Mouse (Mus musculus) embryo, embryonic 11 days (tissue): Measurements from ENCODE around the gene Zfp651.

Experiments
- DNase-seq: peaks from one replicate; pipeline ENCODE4 v3.0.0-alpha.2; 2015

Zfp651 gene

DNA sequence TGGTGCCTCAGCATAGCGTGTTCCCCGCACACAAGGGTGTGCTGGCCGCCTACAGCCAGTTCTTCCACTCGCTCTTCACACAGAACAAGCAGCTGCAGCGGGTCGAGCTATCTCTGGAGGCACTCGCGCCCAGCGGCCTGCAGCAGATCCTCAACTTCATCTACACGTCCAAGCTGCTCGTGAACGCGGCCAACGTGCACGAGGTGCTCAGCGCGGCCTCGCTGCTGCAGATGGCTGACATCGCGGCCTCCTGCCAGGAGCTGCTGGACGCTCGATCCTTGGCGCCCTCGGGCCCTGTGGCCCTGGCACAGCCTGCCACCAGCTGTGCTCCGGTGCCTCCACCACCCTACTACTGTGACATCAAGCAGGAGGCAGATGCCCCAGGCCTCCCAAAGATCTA, 3.6 kb downstream of the Zfp651 start:
- DNase-seq = no peak

DNA sequence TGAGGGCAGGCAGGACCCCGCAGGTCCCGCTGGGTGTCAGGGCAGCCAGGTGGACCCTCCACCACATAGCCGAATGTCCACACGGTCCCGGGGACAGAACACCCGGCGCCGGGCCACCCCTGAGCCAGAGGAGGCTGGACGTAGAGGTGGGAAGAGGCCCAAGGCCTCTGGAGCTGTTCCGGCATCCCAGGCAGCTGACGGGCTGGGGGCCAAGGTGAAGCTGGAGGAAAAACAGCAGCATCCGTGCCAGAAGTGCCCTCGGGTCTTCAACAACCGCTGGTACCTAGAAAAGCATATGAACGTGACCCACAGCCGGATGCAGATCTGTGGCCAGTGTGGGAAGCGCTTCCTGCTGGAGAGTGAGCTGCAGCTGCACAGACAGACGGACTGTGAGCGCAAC, 4.6 kb downstream of the Zfp651 start:
- DNase-seq = no peak

DNA sequence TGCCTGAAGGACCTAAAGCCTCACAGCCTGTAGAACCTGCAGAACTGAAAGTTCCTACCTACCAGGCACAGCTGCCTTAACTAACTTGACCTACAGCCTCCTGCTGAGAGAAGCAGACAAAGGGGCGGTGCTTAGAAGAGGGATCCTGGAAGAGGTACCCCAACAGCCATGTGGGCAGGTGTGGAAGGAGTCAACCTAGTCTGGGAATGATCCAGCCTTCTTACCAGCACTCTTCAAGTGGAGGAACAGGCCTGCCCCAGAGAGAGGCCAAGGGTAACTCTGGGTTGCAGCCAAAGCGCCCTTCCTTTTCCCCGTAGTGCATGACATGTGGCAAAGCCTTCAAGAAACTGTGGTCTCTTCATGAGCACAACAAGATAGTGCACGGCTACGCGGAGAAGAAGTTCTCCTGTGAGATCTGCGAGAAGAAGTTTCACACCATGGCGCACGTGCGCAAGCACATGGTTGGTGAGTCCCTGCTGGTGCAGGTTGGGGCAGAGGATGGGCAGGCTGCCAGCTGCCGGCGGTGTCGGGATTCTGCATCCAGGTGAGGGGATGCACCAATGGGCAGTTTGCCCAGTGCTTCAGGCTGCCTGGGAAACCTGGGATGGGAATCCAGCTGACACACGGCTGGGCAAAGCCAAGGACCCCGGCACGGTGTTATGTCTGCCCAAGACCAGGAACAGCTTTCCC, 6.2 kb downstream of the Zfp651 start:
- DNase-seq = no peak

DNA sequence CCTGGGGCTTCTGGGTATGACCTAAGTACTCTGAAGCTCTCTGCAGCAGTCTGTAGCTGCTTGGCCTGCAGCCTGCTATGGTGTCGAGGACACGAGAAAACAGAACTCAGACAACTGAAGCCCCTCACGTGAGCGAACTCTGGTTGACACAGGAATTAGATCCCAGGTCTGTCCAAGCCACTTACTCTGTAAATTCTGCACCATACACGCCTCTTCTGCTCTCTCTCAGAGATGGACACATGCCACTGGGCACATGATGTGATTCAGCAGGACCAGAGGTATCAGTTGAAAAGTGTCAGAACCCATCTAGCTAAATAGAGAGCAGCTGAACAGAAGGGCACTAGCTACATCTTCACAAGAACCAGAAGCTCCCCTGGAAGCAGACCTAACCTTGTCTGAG, 13.3 kb downstream of the Zfp651 start:
- no peak for DNase-seq

DNA sequence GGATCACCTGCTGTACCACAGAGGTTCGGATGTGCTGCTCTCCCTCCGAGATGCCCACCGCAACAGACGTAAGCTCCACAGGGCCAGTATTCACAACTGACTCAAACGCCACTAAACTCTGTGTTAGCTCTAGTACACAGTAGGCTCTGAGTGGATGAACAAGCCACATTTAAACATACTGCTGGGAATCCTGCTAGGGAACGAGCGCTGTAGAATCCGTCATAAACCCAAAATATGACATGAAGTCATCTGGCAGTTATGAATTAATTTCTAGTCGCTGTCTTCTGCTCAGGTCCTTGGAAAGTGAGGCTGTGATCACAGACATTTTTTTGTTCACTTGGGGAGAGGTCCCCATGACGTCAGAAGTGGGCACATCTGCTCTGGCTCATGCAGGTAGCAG, 16.8 kb downstream of the Zfp651 start:
- no peak for DNase-seq

DNA sequence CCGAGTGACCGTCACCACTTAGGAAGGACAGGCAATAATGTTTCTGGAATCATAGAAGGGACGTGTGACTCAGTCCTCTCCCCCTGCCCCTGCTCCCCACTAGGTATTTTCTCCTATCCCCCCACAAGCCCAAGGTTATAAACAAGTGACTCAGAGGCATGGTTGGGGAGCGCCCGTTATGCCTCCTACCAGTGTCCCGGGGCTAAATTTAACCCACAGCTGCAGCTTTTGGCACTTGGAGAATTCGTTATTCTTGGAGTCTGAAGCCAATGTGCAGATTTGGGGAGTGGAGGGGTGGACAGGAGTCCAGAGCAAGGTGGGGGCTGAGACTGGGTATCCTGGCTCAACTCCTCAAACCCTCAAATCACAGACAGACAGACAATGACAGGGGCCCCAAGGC, 17.4 kb downstream of the Zfp651 start:
- no peak for DNase-seq

- no peak for DNase-seq
Observed at GRCm38 (mm10) chr9:121777484-121778065, 18.4 kb downstream of the Zfp651 start, which contains the start of gene Klhl40. TSS of gene Klhl40 (plus strand) at chr9:121777607.

- DNase-seq = peak; percentile 58
Observed at GRCm38 (mm10) chr9:121778066-121778624, 19.0 kb downstream of the Zfp651 start.

DNA sequence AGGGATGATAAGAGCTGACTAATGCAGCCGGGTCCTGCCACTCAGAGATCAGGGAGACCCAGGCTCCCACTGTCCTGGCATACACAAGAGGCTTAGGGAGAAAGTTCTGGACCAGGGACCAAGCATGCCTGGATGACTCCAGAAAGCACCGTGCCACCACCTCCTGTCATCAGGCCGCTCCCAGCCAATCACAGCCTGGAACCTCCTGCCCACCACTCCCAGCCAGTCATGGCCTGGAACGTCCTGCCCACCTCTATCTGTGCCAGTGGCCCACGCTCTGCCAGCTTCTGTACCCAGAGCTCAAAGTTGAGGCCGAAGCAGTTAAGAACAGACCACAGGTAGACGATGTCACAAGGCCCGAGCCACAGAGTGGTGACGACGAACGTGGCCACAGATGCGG, 25.7 kb downstream of the Zfp651 start:
- DNase-seq = no peak

- DNase-seq = no peak
Observed at GRCm38 (mm10) chr9:121785261-121785660, 26.1 kb downstream of the Zfp651 start.

GRCm38 (mm10) chr9:121786359-121786758, 27.2 kb downstream of the Zfp651 start:
- no peak for DNase-seq

DNA sequence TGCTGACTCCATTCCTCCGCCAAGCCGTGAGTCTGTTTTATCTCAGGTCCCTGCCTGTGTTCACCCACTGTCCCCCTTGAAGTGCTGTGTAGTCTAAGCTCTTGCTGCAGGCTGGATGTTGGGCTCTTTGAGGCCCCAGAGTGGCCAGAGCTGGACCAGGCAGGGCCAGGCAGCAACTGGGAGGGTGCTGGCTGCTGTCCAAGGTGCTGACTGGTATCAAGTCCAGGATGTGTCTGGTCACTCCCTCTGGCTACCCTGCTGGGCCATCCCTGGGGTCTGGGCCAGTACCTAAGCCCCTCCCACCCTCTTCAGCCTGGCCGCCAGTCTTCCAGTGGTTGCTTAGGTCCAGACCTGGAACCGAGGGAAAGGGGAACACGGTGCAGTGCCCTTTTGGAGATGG, 32.1 kb downstream of the Zfp651 start:
- DNase-seq = peak; percentile 75

- no peak for DNase-seq
Observed at GRCm38 (mm10) chr9:121791757-121792521, 32.8 kb downstream of the Zfp651 start, which contains the start of gene Hhatl. TSS of gene Hhatl (minus strand) at chr9:121792507.

- no peak for DNase-seq
Observed at GRCm38 (mm10) chr9:121794972-121795539, 35.9 kb downstream of the Zfp651 start.

DNA sequence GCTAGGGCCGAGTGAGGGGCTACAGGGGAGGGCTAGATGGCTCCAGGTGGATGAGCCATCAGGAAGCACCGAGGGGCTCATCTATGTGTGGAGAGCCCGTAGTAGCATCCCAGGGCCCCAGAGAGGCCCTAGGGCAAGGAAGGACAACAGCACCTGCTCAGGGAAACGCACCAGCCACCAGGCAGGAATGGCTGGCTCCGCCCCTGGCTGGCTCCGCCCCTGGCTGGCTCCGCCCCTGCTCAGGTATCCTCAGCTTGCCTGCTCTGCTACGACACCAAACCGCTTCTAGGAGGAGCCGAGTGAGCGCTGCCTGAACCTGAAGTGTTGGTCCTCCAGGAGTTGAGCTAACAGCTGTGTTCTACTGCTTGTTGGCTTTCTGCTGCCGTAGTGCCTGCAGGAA, 38.6 kb downstream of the Zfp651 start:
- DNase-seq = no peak

- DNase-seq = no peak
Observed at GRCm38 (mm10) chr9:121798887-121799520, 39.9 kb downstream of the Zfp651 start.

DNA sequence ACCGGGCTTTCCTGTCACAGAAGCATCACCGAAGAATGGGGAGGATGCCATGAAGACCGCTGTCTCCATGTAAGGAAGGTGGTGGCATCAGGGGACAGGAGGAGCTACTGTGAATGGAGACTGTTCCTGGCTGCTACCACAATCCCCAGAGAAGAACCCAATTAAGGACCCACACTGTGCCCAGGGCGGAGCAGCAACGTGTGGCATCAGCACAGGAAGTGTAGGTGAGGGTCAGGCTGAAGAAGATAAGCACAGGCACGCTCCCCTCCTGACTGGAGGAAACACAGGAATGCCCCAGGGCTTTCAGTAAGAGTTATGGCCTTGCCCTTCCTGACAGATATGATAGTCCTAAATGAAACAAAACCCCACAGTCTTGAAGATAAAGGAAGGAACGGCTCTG, 43.6 kb downstream of the Zfp651 start:
- DNase-seq = no peak

- no peak for DNase-seq
Observed at GRCm38 (mm10) chr9:121807546-121807945, 48.4 kb downstream of the Zfp651 start.

DNA sequence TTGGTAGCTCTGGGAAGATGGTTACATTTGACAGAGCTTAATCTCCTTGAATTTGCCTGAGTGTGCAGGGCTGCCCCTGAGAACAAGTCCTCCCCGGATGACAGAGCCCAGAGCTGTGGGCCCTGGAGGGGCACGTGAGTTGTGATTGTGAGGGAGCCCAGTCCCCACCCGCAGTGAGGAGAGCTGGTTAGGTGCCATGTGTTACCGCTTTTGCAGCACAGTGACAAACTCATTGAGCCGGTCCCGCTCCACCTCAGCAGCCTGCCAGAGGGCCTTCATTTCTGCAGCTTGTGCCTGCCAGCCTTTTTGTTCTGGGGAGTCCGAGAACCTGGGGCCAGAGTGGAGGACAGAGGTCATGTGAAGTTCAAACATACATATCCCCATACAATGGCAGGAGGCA, 48.8 kb downstream of the Zfp651 start:
- no peak for DNase-seq

DNA sequence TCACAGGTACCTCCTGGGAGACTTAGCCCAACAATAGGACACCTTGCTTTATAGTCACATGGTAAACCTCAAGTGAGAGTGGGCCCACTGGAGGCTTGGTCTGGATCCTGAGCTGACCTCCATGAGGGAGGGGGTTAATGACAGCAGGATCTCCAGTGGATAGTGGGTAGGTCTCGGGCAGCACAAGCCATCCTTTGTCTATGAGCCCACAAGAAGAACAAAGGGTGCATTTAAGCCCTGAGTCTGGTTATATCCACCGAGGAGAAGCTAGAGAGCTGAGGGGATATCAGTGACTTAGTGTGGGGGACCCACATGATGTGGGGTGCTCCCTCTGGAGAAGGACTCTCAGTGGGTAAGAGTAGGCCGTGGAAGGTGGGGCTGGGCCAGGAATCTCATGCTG, 49.4 kb downstream of the Zfp651 start:
- DNase-seq = no peak

GRCm38 (mm10) chr9:121810081-121810821, 51.1 kb downstream of the Zfp651 start:
- DNase-seq = peak; percentile 32

GRCm38 (mm10) chr9:121815183-121815582, 56.1 kb downstream of the Zfp651 start:
- no peak for DNase-seq
